Mouse (Mus musculus): Measurements from ENCODE around the gene Ccdc91. TPM values are rescaled to one million over a fixed set of nuclear protein-coding genes. Genes with fewer than 3 reads are reported as not detected.

Ccdc91 gene
- total RNA-seq, 4 experiments from 2014 or later = 24.7 to 33.1 (median 28.4) TPM

- peak; percentile 48 for DNase-seq (ENCODE audit: low spot score)
Observed at GRCm38 (mm10) chr6:147569246-147569645, 93.6 kb downstream of the Ccdc91 start.

- no peak for DNase-seq (ENCODE audit: low spot score)
Observed at GRCm38 (mm10) chr6:147573137-147573536, 97.5 kb downstream of the Ccdc91 start.

- no peak for DNase-seq (ENCODE audit: low spot score)
Observed at GRCm38 (mm10) chr6:147574454-147575182, 99.0 kb downstream of the Ccdc91 start.

- DNase-seq (ENCODE audit: low spot score) = no peak
Observed at GRCm38 (mm10) chr6:147575183-147575784, 99.7 kb downstream of the Ccdc91 start.

GRCm38 (mm10) chr6:147587675-147588074 lies 112.0 kb downstream of the Ccdc91 start:
- no peak for DNase-seq (ENCODE audit: low spot score)

GRCm38 (mm10) chr6:147606666-147607065 lies 131.0 kb downstream of the Ccdc91 start:
- no peak for DNase-seq (ENCODE audit: low spot score)

- DNase-seq (ENCODE audit: low spot score) = no peak
Observed at GRCm38 (mm10) chr6:147607613-147608012, 132.0 kb downstream of the Ccdc91 start.

GRCm38 (mm10) chr6:147615306-147615705 lies 139.7 kb downstream of the Ccdc91 start:
- DNase-seq (ENCODE audit: low spot score) = no peak

- DNase-seq (ENCODE audit: low spot score) = no peak
Observed at GRCm38 (mm10) chr6:147623142-147623541, 147.5 kb downstream of the Ccdc91 start.

- peak; percentile 28 for DNase-seq (ENCODE audit: low spot score)
Observed at GRCm38 (mm10) chr6:147636464-147636863, 160.8 kb downstream of the Ccdc91 start.

GRCm38 (mm10) chr6:147643875-147644274 lies 168.2 kb downstream of the Ccdc91 start:
- no peak for DNase-seq (ENCODE audit: low spot score)

GRCm38 (mm10) chr6:147644391-147644790 lies 168.8 kb downstream of the Ccdc91 start:
- DNase-seq (ENCODE audit: low spot score) = no peak

GRCm38 (mm10) chr6:147646401-147646968 lies 170.9 kb downstream of the Ccdc91 start:
- no peak for DNase-seq (ENCODE audit: low spot score)

GRCm38 (mm10) chr6:147658025-147658424 lies 182.4 kb downstream of the Ccdc91 start:
- DNase-seq (ENCODE audit: low spot score) = no peak

GRCm38 (mm10) chr6:147660718-147661117 lies 185.1 kb downstream of the Ccdc91 start:
- no peak for DNase-seq (ENCODE audit: low spot score)

GRCm38 (mm10) chr6:147661841-147662240 lies 186.2 kb downstream of the Ccdc91 start:
- no peak for DNase-seq (ENCODE audit: low spot score)

GRCm38 (mm10) chr6:147662610-147663009 lies 187.0 kb downstream of the Ccdc91 start:
- no peak for DNase-seq (ENCODE audit: low spot score)

- DNase-seq (ENCODE audit: low spot score) = peak; percentile 8
Observed at GRCm38 (mm10) chr6:147664339-147664738, 188.7 kb downstream of the Ccdc91 start.

GRCm38 (mm10) chr6:147671366-147671765 lies 195.7 kb downstream of the Ccdc91 start:
- peak; percentile 51 for DNase-seq (ENCODE audit: low spot score)

- no peak for DNase-seq (ENCODE audit: low spot score)
Observed at GRCm38 (mm10) chr6:147672481-147672880, 196.9 kb downstream of the Ccdc91 start.

- no peak for DNase-seq (ENCODE audit: low spot score)
Observed at GRCm38 (mm10) chr6:147675022-147675733, 199.6 kb downstream of the Ccdc91 start.

GRCm38 (mm10) chr6:147676214-147676613 lies 200.6 kb downstream of the Ccdc91 start:
- no peak for DNase-seq (ENCODE audit: low spot score)
